Mouse (Mus musculus): ENCODE measurements at regions not wholly inside any gene's neighbourhood (a gene's known extent, or its start where the extent isn't known, plus 50 kb on each side); places are given as distances from the start of the nearest gene placed in this dataset.

GRCm38 (mm10) chr10:126094238-126094880, 128.4 kb downstream of the Lrig3 start:
- WGBS (ENCODE audit: insufficient replicate concordance): 75% methylated on average over 16 of the region's 16 CpGs
- no peak overlapping the region for H3K9ac ChIP-seq (replicated peaks)
- H3K27me3 ChIP-seq (ENCODE audit: control insufficient read depth, insufficient read depth, low read length): no peaks in the 10 kb centered on the region
- H3K4me1 ChIP-seq (replicated peaks; ENCODE audit: control insufficient read depth in 2 of 2, insufficient read depth in 2 of 2, low read length in 1 of 2): no peaks in the 10 kb centered on the region
- DNase-seq (ENCODE audit: low read depth in 3 of 3, low spot score in 3 of 3): no peak
- no peaks in the 10 kb centered on the region for H3K9me3 ChIP-seq (ENCODE audit: control insufficient read depth, low read length)
- no peak overlapping the region for H3K4me3 ChIP-seq (ENCODE audit: insufficient read depth in 1 of 2, low read depth in 2 of 2, low read length in 2 of 2)
- no peak for ATAC-seq (ENCODE audit: insufficient read depth)
- no peak overlapping the region for H3K27ac ChIP-seq
- no peak overlapping the region for H3K4me2 ChIP-seq (ENCODE audit: low read depth)
- TF ChIP-seq CTCF (IDR thresholded peaks at IDR 0.05; ENCODE audit: low read depth) (no peak), EP300 (IDR thresholded peaks at IDR 0.05; ENCODE audit: low read depth) (no peak)
- no peaks in the 10 kb centered on the region for H3K36me3 ChIP-seq (replicated peaks; ENCODE audit: control insufficient read depth, insufficient read depth, low read depth)

GRCm38 (mm10) chr10:126097896-126098295, 131.9 kb downstream of the Lrig3 start:
- ATAC-seq (ENCODE audit: insufficient read depth): no peak
- H3K36me3 ChIP-seq (replicated peaks; ENCODE audit: control insufficient read depth, insufficient read depth, low read depth): no peaks in the 10 kb centered on the region
- H3K27ac ChIP-seq: no peak overlapping the region
- no peak overlapping the region for H3K4me3 ChIP-seq (ENCODE audit: insufficient read depth in 1 of 2, low read depth in 2 of 2, low read length in 2 of 2)
- WGBS (ENCODE audit: insufficient replicate concordance): 67% methylated on average over 10 of the region's 10 CpGs
- H3K4me1 ChIP-seq (replicated peaks; ENCODE audit: control insufficient read depth in 2 of 2, insufficient read depth in 2 of 2, low read length in 1 of 2): no peaks in the 10 kb centered on the region
- no peaks in the 10 kb centered on the region for H3K27me3 ChIP-seq (ENCODE audit: control insufficient read depth, insufficient read depth, low read length)
- TF ChIP-seq EP300 (IDR thresholded peaks at IDR 0.05; ENCODE audit: low read depth): no peak
- TF ChIP-seq CTCF (IDR thresholded peaks at IDR 0.05; ENCODE audit: low read depth): no peak
- H3K9ac ChIP-seq (replicated peaks): no peak overlapping the region
- H3K4me2 ChIP-seq (ENCODE audit: low read depth): no peak overlapping the region
- no peak for DNase-seq (ENCODE audit: low read depth in 3 of 3, low spot score in 3 of 3)
- H3K9me3 ChIP-seq (ENCODE audit: control insufficient read depth, low read length): no peaks in the 10 kb centered on the region

- Histone ChIP-seq H3K4me3 (ENCODE audit: insufficient read depth in 1 of 2, low read depth in 2 of 2, low read length in 2 of 2) (no peak overlapping the region), H3K27me3 (ENCODE audit: control insufficient read depth, insufficient read depth, low read length) (no peaks in the 10 kb centered on the region), H3K36me3 (replicated peaks; ENCODE audit: control insufficient read depth, insufficient read depth, low read depth) (no peaks in the 10 kb centered on the region), H3K9me3 (ENCODE audit: control insufficient read depth, low read length) (no peaks in the 10 kb centered on the region), H3K4me2 (ENCODE audit: low read depth) (no peak overlapping the region), H3K9ac (replicated peaks) (no peak overlapping the region), H3K27ac (no peak overlapping the region), H3K4me1 (replicated peaks; ENCODE audit: control insufficient read depth in 2 of 2, insufficient read depth in 2 of 2, low read length in 1 of 2) (no peaks in the 10 kb centered on the region)
- no peak for ATAC-seq (ENCODE audit: insufficient read depth)
- TF ChIP-seq EP300 (IDR thresholded peaks at IDR 0.05; ENCODE audit: low read depth) (no peak), CTCF (IDR thresholded peaks at IDR 0.05; ENCODE audit: low read depth) (no peak)
- 74% methylated on average over 15 of the region's 15 CpGs for WGBS (ENCODE audit: insufficient replicate concordance)
- no peak for DNase-seq (ENCODE audit: low read depth in 3 of 3, low spot score in 3 of 3)
Measured at GRCm38 (mm10) chr10:126102876-126103275, 136.9 kb downstream of the Lrig3 start.

DNA sequence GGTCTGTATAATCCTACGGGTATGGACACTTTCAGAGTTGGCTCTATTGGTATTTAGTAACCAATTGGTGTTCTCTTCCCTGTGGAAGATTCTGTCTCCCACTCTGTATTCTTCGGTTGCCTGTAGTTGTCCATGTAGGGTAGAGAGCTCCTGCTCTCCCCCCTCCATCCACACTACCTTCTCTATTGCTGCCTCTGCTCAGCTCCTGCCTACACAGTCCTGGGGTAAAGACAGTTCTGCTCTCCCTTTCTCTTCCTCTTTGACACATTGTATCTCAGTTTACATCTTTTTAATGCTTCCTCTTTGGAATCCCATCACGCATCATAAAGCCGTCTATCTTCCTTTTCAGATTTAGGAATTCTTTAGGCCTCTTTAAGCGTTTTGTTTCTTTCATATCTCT, 147.1 kb downstream of the Lrig3 start:
- ATAC-seq (ENCODE audit: insufficient read depth) (no peak), DNase-seq (ENCODE audit: low read depth in 3 of 3, low spot score in 3 of 3) (no peak)
- Histone ChIP-seq H3K4me3 (ENCODE audit: insufficient read depth in 1 of 2, low read depth in 2 of 2, low read length in 2 of 2) (no peak overlapping the region), H3K4me1 (replicated peaks; ENCODE audit: control insufficient read depth in 2 of 2, insufficient read depth in 2 of 2, low read length in 1 of 2) (no peaks in the 10 kb centered on the region), H3K36me3 (replicated peaks; ENCODE audit: control insufficient read depth, insufficient read depth, low read depth) (no peaks in the 10 kb centered on the region), H3K9ac (replicated peaks) (no peak overlapping the region), H3K27ac (no peak overlapping the region), H3K4me2 (ENCODE audit: low read depth) (no peak overlapping the region), H3K9me3 (ENCODE audit: control insufficient read depth, low read length) (no peaks in the 10 kb centered on the region), H3K27me3 (ENCODE audit: control insufficient read depth, insufficient read depth, low read length) (no peaks in the 10 kb centered on the region)
- WGBS (ENCODE audit: insufficient replicate concordance): 66% methylated on average over 5 of the region's 5 CpGs
- TF ChIP-seq EP300 (IDR thresholded peaks at IDR 0.05; ENCODE audit: low read depth) (no peak), CTCF (IDR thresholded peaks at IDR 0.05; ENCODE audit: low read depth) (no peak)

GRCm38 (mm10) chr10:126115386-126115785, 149.4 kb downstream of the Lrig3 start:
- H3K4me3 ChIP-seq (ENCODE audit: insufficient read depth in 1 of 2, low read depth in 2 of 2, low read length in 2 of 2): no peak overlapping the region
- no peaks in the 10 kb centered on the region for H3K27me3 ChIP-seq (ENCODE audit: control insufficient read depth, insufficient read depth, low read length)
- no peaks in the 10 kb centered on the region for H3K9me3 ChIP-seq (ENCODE audit: control insufficient read depth, low read length)
- ATAC-seq (ENCODE audit: insufficient read depth) (no peak), DNase-seq (ENCODE audit: low read depth in 3 of 3, low spot score in 3 of 3) (no peak)
- no peak overlapping the region for H3K9ac ChIP-seq (replicated peaks)
- no peak for TF ChIP-seq CTCF (IDR thresholded peaks at IDR 0.05; ENCODE audit: low read depth)
- 59% methylated on average over 7 of the region's 7 CpGs for WGBS (ENCODE audit: insufficient replicate concordance)
- H3K4me1 ChIP-seq (replicated peaks; ENCODE audit: control insufficient read depth in 2 of 2, insufficient read depth in 2 of 2, low read length in 1 of 2): no peaks in the 10 kb centered on the region
- H3K27ac ChIP-seq: no peak overlapping the region
- no peaks in the 10 kb centered on the region for H3K36me3 ChIP-seq (replicated peaks; ENCODE audit: control insufficient read depth, insufficient read depth, low read depth)
- no peak overlapping the region for H3K4me2 ChIP-seq (ENCODE audit: low read depth)

Data from liver, embryonic 14.5 days (tissue).